In genomic region chr1:93776686-93777085, GRCm38 (mm10) we compare ENCODE assay signal across 12 mouse cellular contexts. TPM values are rescaled to one million over a fixed set of nuclear protein-coding genes. Genes with fewer than 3 reads are reported as not detected.
DNase-seq lines count a peak whose midpoint lies in the region.
"Had no signal": no experiment of that assay in that cellular context is flagged by ENCODE, and none has a peak within 500 bp of the region (broad histone marks: within the 10 kb centered on the region; RNA-seq: fewer than 3 reads in every experiment).

No protein-coding gene starts in this region.

- peak; percentile 32 for DNase-seq in adrenal gland, adult 2 months
- no peak for DNase-seq in adrenal gland, adult 18-20 months (ENCODE audit: low spot score in 2 of 2)
- DNase-seq in retina, postnatal 1 day: peak; percentile 42
- DNase-seq in retina, embryonic 14.5 days (ENCODE audit: low spot score): no peak
- DNase-seq in kidney, postnatal 14 days: no peak
- DNase-seq: adrenal gland, postnatal 10 days; cerebellum, adult 11-12 months; cerebellum, adult 2 months; cerebellum, adult 9-10 months; cerebellum, postnatal 10 days; cerebellum, postnatal 25 days; forebrain, postnatal 0 days had no signal

RNA-seq across cellular contexts. Expression of gene Thap4, which starts 22.0 kb away (rescaled TPM):
- total RNA-seq in adrenal gland, adult 2 months (2021): 10 to 100 TPM; 49.2 to 52.0 TPM
- 44.0 and 45.1 TPM in 2 replicates for polyA plus RNA-seq in adrenal gland, adult 2 months (2012; rRNA removed)
- total RNA-seq in adrenal gland, adult 18-20 months (2021): 10 to 100 TPM; 46.3 to 52.4 TPM

RNA-seq across cellular contexts. Expression of gene Dtymk, which starts 25.0 kb away (rescaled TPM):
- total RNA-seq in adrenal gland, adult 2 months (2021): 10 to 100 TPM; 50.6 to 66.3 TPM
- polyA plus RNA-seq in adrenal gland, adult 2 months (2012; rRNA removed): 43.2 and 44.5 TPM in 2 replicates
- 10 to 100 TPM; 54.6 to 57.5 TPM for total RNA-seq in adrenal gland, adult 18-20 months (2021)

RNA-seq across cellular contexts. Expression of gene Atg4b, which starts 25.4 kb away (rescaled TPM):
- total RNA-seq in adrenal gland, adult 2 months (2021): 10 to 100 TPM; 73.5 to 87.9 TPM
- 43.7 and 50.8 TPM in 2 replicates for polyA plus RNA-seq in adrenal gland, adult 2 months (2012; rRNA removed)
- 10 to 100 TPM; 82.7 to 85.3 TPM for total RNA-seq in adrenal gland, adult 18-20 months (2021)

RNA-seq across cellular contexts. Expression of gene Ing5, which starts 27.1 kb away (rescaled TPM):
- total RNA-seq in adrenal gland, adult 2 months (2021): 10 to 100 TPM; 14.8 to 19.1 TPM
- 4.3 and 4.6 TPM in 2 replicates for polyA plus RNA-seq in adrenal gland, adult 2 months (2012; rRNA removed)
- total RNA-seq in adrenal gland, adult 18-20 months (2021): 10 to 100 TPM; 16.4 to 16.9 TPM

RNA-seq across cellular contexts. Expression of gene D2hgdh, which starts 48.0 kb away (rescaled TPM):
- 10 to 100 TPM; 45.2 to 57.5 TPM for total RNA-seq in adrenal gland, adult 2 months (2021)
- polyA plus RNA-seq in adrenal gland, adult 2 months (2012; rRNA removed): 28.8 and 29.6 TPM in 2 replicates
- 10 to 100 TPM; 50.8 to 68.1 TPM for total RNA-seq in adrenal gland, adult 18-20 months (2021)

Comparison
In these comparisons a context has a peak if more than half of its experiments do, and no peak if none do; other contexts are left out.
1. DNase-seq: peak in adrenal gland, adult 2 months (single experiment) and retina, postnatal 1 day (single experiment); none in adrenal gland, adult 18-20 months (0 of 2), retina, embryonic 14.5 days (single experiment) and kidney, postnatal 14 days (single experiment).